Mouse (Mus musculus) induced T-regulatory cell, adult 2 months (primary cell): ENCODE measurements around the gene Zfp319.
"Not testable (repeated sequence)": the region's sequence is repeated elsewhere in the genome, so short reads cannot be mapped to it uniquely, and the experiment has no call there.

ENCODE experiments used
- DNase-seq: peaks from one replicate; pipeline ENCODE4 v3.0.0-alpha.2; 2012; ENCODE audit warnings: low read depth

Gene Zfp319

DNA sequence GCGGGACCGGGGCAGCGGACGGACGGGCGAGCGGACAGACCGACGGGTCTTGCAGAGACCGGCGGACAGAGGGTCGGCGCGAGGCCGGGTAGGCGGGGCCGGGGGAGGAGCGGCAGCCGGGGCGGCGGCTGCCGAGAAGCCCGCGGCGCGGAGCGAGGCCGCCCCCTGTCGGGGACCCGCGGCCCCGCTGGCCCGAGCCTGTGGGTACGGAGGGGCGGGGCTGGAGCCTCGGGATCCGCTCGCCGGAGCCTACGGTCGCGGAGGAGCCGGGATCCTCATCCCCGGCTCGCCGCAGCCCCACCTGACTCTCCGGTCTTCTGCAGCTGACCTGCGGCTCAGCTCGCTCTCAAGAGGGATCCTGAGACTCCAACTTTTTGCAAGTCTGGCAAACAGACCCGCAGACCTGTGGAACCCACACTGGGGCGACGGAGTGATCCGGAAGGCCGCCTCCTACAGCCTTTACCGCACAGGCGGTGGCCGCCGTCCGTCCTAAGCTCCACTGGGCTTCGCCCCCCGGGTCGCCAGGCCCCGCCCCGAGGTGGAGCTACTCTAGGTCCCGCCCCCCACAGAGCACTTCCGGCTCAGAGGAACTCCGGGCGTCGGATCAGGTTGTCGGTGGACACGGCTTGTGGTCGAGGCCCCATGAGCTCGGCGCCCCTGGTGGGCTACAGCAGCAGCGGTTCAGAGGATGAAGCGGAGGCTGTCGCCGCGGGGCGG lies at the start of gene Zfp319, which contains the start of gene Usb1:
Gene Zfp319, minus strand, starts transcription at position 231 of the 717 bp plus-strand sequence.
Gene Usb1, plus strand, starts transcription at position 565 of the 717 bp plus-strand sequence.
- DNase-seq = peak; percentile 95

DNA sequence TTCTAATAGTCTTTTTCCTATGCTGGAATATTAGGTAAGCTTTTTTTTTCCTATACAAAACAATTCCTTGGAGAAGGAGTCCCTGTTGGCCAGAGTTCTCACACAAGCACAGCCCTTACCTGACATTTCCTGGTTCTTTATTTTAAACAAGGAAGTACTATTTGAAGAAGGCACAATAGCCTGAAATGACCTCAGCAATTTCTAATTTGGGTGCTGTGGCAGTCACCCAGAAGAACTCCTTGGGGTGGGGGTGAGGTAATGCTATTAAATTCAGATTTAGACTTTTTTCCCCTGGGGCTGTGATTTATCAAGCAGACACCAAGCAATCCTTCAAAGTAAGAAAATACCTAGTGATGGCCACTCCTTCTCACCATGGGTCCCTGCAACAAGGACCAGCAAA lies 49.2 kb upstream of the Zfp319 start:
- DNase-seq = no peak

- not testable (repeated sequence) for DNase-seq
Observed at GRCm38 (mm10) chr8:95378928-95379327, 47.2 kb upstream of the Zfp319 start.

DNA sequence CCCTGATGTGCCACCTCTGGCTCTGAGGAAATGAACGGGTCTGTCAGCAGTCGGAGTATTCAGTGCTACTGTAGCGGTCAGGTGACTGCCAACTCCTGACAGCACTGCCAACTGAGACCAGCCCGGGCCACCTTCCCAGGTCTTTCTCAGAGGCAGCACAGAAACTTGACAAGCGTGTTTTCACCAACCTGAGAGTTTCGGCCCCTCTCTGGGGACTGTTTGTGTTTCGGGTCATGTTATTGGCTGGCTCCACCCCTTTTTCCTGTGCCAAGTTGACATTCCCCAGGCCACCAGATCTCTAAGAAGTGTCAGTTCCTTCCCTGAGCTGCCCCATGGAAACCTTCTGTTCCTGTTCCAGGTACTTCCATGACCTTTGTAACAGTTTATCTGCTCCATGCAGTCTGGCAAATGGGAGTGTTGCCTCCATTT lies 46.1 kb upstream of the Zfp319 start:
- DNase-seq = no peak

GRCm38 (mm10) chr8:95377101-95377500 lies 45.4 kb upstream of the Zfp319 start:
- DNase-seq = no peak

- no peak for DNase-seq
Observed at GRCm38 (mm10) chr8:95376309-95376999, 44.7 kb upstream of the Zfp319 start.

- no peak for DNase-seq
Observed at GRCm38 (mm10) chr8:95375374-95375930, 43.7 kb upstream of the Zfp319 start.

- no peak for DNase-seq
Observed at GRCm38 (mm10) chr8:95374429-95374828, 42.7 kb upstream of the Zfp319 start.

- DNase-seq = no peak
Observed at GRCm38 (mm10) chr8:95373389-95374002, 41.7 kb upstream of the Zfp319 start.

GRCm38 (mm10) chr8:95369581-95370326 lies 38.0 kb upstream of the Zfp319 start:
- DNase-seq = peak; percentile 66

DNA sequence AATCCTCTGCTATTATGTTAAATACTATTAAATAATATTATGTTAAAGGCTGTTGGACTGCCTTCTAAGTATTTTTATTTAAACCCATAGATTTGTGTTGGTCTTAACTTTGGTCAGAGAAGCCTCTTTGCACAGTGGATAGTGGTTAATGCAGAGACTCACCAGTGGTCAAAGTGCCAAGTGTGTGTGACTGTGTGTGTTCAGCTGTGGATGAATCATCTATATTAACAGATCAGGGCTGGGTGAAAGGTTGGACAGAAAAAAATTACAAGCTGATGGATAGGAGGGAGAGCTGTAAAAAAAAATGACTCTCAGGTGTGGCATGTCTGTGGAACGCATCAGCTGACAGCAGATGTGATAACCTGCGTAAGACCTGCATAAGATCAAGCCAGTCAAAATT lies 32.1 kb upstream of the Zfp319 start:
- DNase-seq = no peak

- no peak for DNase-seq
Observed at GRCm38 (mm10) chr8:95362272-95362671, 30.5 kb upstream of the Zfp319 start.

GRCm38 (mm10) chr8:95361016-95361341 lies 29.2 kb upstream of the Zfp319 start:
- no peak for DNase-seq

- no peak for DNase-seq
Observed at GRCm38 (mm10) chr8:95360181-95361015, 28.6 kb upstream of the Zfp319 start.

- DNase-seq = no peak
Observed at GRCm38 (mm10) chr8:95358550-95359411, 27.0 kb upstream of the Zfp319 start.

GRCm38 (mm10) chr8:95354606-95355005 lies 22.9 kb upstream of the Zfp319 start:
- no peak for DNase-seq

DNA sequence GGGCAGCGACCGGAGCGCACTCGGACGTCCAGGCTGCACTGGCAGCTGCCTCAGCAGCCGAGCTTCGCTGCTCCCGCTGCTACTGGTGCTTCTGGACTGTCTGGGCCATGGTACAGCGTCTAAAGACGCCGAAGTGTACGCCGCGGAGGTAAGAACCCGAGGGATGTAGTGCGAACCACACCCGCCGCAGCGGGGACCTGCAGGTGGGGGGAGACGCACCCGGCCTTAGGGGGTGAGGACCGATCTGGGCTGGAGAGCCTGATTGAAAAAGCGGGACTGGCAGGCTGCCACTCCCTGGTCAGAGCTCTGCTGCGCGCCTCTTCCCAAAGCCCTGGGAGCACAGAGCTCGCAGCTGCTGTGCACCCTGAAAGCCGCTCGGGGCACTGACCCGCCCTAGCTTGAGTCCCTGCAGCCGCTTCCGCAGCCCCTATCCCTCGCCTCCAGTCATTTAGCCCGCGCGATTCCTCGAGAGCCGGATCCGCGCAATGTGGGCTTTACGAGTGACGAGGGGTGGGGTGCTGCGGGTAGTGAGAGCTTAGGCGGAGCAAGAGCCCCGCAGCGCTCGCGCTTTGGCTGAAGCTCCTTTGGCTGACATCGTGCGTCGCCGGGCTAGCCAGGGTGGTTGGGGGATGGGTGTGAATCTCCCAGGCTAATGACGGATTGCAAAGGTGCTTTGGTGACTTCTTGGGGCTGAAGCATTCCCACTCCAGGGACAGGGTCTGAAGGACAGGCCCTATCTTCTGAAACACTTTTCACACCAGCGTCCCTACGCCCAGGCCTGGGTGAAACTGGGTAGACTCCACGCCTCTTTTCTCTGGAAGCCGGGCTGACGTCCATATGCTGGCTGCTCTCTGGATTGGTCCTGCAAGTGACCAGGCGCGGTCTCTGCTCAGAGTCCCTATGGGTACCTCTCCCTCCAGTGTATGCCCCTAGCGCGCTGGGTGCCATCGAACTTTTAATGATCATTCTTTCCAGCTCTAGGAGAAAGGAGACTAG lies 21.4 kb upstream of the Zfp319 start:
- DNase-seq = no peak

DNA sequence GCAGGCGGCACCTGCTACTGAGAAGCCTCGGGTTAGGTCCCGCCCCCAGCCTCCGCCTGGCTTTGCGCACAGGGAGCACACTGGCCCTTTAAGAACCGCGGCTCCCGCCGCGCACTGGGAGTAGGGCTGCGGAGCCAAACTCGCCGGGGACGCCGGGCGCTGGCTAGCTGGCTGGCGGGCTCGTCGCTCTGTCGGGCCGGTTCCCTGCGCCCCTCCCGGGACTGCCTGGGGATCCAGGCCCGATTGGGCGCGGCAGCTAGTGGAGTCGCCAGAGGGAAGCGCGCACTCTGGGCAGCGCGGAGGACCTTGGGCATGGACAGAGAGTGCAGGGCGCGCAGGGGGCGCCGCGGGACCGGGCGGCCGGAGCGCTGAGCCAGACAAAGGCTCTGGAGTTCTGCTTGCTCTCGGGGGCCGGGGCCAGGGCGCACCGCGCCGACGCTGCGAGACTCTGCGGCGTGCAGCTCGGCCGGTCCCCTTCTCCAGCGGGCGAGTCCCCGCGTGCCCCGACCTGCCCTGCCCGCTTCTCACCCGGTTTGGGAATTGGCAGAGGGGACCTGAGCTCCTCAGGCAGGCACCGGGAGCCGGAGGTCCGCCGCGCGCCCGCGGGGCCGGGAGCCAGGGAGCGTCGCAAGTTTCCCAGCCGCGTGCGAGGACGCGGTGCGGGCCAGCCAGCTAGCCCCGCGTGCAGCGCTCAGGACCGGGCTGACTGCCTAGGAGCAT lies 20.6 kb upstream of the Zfp319 start, which contains the start of gene Mmp15:
Gene Mmp15, plus strand, starts transcription at position 118 of the 720 bp plus-strand sequence.
- DNase-seq = no peak
